Mouse (Mus musculus) splenic B cell, adult 2 months (primary cell): ENCODE measurements around the gene Lmln.

Source experiments
- DNase-seq: peaks from one replicate; pipeline ENCODE4 v3.0.0-alpha.2; 2011; ENCODE audit warnings: low read depth, low spot score
- H3K27me3 ChIP-seq: 2 replicates; pipeline ENCODE4 v1.6.1; 2012; ENCODE audit warnings: mild to moderate bottlenecking, low read length, moderate library complexity, mixed read lengths; ENCODE audit not compliant: control insufficient read depth, poor library complexity, insufficient read depth, severe bottlenecking
- H3K36me3 ChIP-seq: 2 replicates; pipeline ENCODE4 v1.6.1; 2012; ENCODE audit warnings: mild to moderate bottlenecking, low read length, moderate library complexity, mixed read lengths; ENCODE audit not compliant: control insufficient read depth, poor library complexity, insufficient read depth, severe bottlenecking

The Lmln gene

DNA sequence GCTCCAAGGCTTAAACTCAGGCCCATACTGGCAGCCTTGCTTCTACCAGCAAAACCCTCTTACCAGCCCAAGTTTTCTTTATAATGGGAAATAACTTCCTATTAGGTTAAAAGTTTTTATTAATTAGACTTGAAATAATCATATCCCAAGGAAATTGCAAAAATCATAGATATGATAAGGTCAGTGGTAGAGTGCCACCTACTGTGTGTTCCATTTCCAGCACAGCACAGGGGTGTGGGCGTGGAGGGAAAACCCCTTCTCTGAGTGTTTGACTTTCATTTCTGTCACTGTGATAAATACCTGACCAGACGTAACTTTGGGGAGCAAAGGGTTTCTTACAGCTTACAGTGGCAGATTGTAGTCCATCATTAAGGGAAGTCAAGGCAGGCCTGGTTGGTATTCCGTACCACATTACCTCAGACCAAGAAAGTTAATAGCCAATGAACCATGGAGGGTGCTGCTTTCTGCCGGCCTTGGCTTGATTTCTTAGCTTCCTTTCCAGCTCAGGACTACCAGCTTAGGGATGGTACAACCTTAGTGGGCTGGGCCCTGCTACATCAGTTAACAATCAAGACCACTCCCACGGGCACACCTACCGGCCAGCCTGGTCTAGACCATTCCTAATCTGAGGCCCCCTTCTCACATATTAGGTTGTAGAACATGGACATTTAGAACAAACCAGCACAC is 10.7 kb downstream of the Lmln start:
- H3K27me3 ChIP-seq: no peaks in the 10 kb centered on the region
- H3K36me3 ChIP-seq: no peaks in the 10 kb centered on the region
- DNase-seq: peak; percentile 76

DNA sequence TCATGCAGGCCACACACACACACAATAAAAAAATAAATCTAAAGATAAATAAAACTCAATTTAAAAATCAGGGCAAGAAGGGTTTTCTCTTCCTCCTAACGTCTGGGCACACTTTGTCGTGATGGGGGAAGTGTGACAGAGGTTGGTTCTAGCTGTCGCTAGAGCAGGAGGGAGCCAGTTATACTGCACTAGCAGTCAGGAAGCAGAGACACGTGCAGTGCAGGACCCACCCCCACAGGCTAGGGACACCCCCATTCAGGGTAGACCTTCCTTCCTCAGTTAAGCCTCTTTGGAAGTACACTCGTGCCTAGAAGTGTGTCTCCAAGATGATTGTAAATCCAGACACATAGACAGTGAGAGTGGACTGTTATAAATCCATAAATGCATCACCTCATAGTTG is 12.6 kb downstream of the Lmln start:
- DNase-seq: peak; percentile 27
- Histone ChIP-seq H3K36me3 (no peaks in the 10 kb centered on the region), H3K27me3 (no peaks in the 10 kb centered on the region)

DNA sequence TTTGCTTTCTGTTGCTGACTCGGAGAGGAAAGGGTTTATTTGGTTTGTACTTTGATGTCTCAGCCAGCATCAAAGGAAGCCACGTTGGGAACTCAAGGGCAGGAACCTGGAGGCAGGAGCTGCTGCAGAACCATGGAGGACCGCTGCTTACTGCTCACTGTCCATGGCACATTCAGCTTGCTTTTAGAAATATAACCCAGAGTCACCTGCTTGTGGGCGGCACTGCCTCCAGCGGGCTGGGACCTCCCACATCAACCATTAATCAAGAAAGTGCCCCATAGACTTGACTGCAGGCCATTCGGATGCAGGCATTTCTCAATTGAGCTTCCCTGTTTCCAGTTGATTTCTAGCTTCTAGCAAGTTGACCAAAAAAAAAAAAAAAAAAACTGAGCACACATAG is 13.8 kb downstream of the Lmln start:
- H3K27me3 ChIP-seq: no peaks in the 10 kb centered on the region
- DNase-seq: no peak
- no peaks in the 10 kb centered on the region for H3K36me3 ChIP-seq

DNA sequence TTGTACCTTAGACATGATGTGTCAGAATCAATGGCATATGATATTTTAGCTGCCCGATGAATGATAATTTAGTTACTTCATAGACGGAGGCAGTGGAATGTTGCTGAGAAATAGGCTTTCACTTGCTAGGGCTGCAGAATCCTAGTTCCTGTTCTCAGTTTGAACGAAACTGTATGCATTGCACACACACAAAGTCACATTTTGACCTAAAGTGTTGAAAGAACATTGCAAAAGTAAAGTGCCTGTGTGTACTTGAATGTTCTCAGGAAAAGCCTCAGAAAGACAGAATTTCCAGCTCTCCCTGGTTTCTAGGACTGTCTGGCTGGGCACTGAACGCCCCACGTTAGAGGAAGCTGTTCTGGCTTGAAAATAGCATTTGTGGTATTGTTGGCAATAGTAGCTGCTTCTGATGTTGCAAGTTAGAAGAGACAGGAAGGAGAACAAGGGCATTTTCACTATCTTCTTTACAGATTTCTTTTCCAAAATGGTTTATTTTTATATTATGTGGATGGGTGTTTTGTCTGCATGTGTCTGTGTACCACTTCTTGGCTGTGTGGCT is 14.8 kb downstream of the Lmln start:
- no peaks in the 10 kb centered on the region for H3K27me3 ChIP-seq
- DNase-seq: no peak
- H3K36me3 ChIP-seq: no peaks in the 10 kb centered on the region

DNA sequence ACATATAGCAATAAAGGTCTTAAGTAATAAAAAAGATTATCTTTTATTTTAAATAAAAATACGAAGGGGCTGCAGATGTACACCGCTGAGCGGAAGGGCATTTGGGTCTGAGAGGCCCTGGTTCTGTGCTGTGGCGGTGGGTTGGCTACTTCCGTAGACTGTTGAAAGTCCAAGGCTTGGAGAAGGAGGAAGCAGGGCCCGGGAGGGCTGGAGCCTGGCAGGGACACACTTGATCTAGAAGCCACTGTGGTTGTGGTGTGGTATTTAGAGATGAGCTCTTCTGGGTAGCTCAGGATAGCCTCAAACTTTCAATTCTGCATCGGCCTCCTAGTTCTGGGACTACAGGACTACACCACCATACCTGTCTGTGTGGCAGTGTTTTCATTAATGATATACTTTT is 17.7 kb downstream of the Lmln start:
- DNase-seq: no peak
- Histone ChIP-seq H3K36me3 (no peaks in the 10 kb centered on the region), H3K27me3 (no peaks in the 10 kb centered on the region)

DNA sequence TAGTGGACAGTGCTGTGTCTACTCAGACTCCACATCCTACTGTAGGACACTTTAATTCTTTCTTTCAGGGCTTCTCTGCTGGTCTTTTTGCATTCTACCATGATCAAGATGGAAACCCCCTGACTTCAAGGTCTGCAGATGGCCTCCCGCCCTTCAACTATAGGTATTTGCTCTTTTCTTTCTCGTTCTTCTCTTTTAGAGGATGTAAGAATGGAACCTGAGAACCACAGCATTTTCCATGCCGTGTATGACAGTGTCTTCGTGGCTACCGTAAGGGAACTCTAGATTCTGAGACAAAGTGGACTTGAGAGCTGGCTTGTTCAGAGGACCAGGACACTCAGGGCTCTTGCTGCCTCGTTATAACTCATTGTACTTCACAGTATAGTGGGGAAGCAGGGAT is 20.6 kb downstream of the Lmln start:
- Histone ChIP-seq H3K36me3 (no peaks in the 10 kb centered on the region), H3K27me3 (no peaks in the 10 kb centered on the region)
- no peak for DNase-seq

DNA sequence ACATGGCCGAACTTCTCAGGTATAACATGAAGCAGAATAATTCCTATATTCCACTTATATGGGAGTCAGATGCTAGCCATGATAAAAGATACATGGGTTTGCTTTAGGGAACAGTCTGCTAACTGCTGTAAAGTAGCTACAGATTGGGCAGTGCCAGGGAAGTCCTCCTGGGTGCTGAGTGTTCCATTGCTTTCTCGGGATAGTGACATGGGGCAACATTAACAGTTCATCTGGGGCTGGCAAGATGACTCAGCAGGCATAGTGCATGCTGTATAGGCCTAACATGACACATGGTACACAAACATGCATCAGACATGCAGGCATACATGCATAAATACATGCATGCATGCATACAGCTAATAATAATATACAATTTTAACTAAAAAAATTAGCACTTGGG is 21.7 kb downstream of the Lmln start:
- Histone ChIP-seq H3K36me3 (no peaks in the 10 kb centered on the region), H3K27me3 (no peaks in the 10 kb centered on the region)
- DNase-seq: no peak

DNA sequence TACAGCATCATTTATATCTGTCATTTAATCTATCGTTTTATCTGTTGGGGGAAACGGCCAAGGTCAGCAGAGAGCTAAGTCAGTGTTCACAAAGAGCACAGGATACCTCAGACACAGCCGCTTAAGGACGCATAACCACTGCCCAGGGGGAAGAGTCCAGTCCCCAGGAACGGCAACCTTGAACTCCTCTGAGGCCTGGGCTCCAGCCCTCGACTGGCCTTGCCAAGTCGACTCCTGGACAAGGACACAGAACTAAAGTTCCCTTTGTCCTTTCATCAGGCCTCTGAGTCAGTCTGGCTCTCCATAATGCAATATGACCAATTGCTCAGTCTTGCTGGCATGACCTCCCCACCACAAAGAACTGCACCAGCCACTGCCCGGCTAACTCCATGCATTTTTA is 23.3 kb downstream of the Lmln start:
- no peaks in the 10 kb centered on the region for H3K27me3 ChIP-seq
- no peak for DNase-seq

DNA sequence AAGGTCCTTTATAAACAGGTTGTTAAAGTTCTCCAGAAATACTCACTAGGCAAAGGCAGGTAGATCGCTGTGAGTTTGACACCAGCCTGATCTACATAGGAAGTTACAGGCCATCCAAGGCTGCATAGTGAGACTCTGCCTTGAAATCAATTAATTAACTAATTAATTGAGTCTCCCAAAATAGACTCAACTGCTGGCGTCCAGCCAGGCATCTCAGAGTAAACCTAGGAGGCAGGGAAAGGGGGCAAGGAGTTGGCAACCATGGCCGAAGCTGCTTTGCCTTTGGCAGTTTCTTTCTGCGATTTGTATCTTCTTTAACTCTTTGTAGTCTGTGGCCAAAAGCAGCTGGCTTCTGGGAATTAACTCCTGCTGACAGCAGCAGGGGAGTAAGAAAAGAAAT is 51.4 kb downstream of the Lmln start:
- DNase-seq: no peak
- Histone ChIP-seq H3K27me3 (no peaks in the 10 kb centered on the region), H3K36me3 (no peaks in the 10 kb centered on the region)

More for the DNA sequence above, 23.3 kb downstream of the Lmln start:
- no peaks in the 10 kb centered on the region for H3K36me3 ChIP-seq

DNA sequence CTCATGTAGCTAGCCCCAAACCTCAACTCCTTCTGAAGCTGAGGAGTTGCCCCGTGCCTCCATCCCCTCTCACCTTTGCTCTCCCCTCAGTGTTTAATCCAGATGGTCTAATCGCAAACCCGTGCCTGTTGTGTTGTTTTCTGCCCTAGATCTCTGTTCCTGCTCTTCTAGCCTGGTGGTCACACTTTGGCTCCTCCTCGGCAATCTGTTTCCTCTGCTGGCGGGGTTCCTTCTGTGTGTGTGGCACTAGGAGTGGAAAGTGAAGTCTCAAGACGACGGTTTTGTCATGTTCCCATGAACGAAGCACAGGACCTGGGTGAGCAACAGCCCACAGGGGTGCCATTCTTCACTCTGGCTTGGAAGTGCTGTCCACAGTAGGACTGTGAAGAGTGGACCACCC is 61.1 kb downstream of the Lmln start:
- Histone ChIP-seq H3K27me3 (no peaks in the 10 kb centered on the region), H3K36me3 (no peaks in the 10 kb centered on the region)
- DNase-seq: no peak

DNA sequence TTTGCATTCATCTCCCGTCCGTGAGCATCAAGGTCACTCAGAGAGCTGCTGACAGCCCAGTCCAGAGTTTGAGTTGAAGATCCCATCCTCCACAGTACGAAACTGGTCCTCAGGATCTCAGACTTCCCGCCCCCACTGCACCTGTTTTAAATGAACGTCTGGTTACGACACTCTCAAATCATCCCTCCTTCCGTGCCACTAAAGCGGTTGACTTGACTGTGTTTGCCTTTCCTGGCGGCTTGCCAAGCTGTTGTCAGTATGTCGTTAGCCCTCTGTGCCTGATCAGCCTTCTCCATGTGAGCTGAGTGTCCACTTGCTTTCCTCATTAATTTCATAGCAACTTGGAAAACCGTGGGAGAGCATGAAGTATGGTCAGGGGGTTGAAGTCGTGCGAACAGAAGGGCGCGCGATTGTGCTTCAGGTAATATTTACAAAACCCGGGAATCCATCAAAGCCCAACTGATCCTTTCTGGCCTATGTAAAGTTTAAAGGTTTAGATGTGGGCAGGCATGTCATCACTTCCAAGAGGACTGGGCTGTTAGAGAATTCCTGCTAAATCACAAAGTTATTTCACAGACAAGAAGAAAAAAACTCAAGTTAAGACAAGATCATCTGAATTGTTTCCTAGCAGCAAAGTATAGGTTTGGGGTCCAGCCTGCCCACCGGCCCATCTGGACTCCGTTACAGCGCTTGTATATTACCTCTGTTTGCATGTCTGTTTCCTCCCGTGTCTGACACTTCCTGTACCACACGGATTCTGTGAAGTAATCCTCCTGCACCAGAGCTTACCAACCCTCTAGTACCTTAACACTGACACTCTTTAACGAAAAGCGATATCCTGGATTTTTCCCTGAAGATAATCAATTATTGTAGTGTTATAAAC is 61.9 kb downstream of the Lmln start:
- Histone ChIP-seq H3K27me3 (no peaks in the 10 kb centered on the region), H3K36me3 (no peaks in the 10 kb centered on the region)
- DNase-seq: no peak

DNA sequence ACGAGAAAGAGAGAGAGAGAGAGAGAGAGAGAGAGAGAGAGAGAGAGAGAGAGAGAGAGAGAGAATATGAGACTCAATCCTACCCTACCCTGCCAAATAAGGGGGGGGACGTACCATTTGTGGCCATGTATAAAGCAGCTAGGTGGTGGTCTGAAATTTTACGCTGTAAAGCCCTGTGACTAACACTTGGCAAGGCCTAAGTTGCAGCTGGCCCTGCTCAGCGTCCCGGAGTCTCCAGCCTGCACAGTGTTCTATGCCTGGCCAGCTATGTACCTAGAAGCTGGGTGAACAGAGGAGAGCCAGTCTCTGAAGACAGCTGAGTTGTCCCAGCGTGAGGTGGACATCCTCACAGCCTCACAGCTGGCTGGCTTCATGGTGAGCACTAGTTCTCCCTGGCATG is 64.7 kb downstream of the Lmln start:
- no peak for DNase-seq
- no peaks in the 10 kb centered on the region for H3K27me3 ChIP-seq
- no peaks in the 10 kb centered on the region for H3K36me3 ChIP-seq

DNA sequence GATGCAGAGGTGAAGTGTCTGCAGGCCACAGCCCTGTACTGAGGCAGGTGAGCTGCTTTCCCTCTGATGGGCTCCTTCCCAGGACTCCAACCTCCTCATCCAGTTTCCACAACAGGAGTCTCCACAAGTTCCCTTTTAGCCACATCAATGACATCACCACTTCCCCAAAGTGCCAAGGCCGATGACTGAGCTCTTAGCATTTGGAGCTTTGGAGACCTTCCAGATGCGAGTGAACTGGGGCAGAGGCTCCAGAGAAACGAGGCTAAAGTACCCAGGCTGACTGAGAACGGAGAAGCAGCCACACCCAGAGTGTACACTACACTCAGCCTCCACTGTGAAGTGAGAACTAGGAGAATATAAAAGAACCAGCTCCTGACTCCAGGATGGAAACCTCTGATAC is 68.4 kb downstream of the Lmln start:
- no peak for DNase-seq
- Histone ChIP-seq H3K36me3 (no peaks in the 10 kb centered on the region), H3K27me3 (no peaks in the 10 kb centered on the region)

DNA sequence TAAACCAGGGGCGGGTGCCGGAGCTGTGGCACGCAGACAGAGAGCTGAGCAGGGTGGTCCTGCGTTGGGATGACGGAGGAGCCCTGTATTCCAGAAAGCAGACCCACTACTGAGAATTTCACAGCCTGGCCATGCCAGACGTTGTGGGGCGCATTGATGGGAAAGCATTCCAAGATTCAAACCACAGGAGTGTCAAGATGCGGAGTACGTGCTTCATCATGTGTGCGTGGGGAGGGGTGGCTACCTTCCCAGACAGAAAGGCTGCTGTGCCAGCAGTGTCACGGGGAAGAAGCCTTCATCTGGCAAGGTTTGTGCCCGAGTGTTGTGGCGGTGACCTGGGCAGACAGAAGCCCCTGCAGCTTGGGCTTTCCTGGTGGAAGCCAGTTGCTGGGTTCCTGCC is 70.9 kb downstream of the Lmln start:
- Histone ChIP-seq H3K27me3 (no peaks in the 10 kb centered on the region), H3K36me3 (no peaks in the 10 kb centered on the region)
- no peak for DNase-seq

DNA sequence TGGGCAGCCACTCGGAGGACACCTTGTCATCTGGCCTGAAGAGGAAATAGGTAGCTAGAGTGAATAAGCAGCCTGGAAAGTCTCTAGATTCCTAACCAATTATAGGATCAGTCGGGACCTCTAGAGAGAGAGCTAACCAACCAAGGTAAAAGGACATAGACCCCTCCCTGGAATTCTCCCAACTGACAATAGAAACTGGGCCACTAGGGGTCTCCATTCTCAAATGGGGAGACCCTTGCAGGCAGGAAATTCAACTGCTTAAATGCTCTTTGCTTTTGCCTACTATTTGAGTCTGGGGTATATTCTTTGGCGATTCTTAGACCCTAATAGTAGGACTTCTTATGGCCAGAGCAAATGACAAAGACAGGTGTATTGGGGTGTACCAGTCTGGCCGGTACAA is 72.8 kb downstream of the Lmln start:
- DNase-seq: no peak

More for the DNA sequence above, 72.8 kb downstream of the Lmln start:
- no peaks in the 10 kb centered on the region for H3K27me3 ChIP-seq
- H3K36me3 ChIP-seq: no peaks in the 10 kb centered on the region
